Mouse (Mus musculus) C2C12 (cell line): ENCODE results near the gene Sltm. TPM values are rescaled to one million over a fixed set of nuclear protein-coding genes. Genes with fewer than 3 reads are reported as not detected.
A peak's percentile ranks its signal among the peaks of the same experiment; 100 is the strongest.

Source experiments
- H3K27me3 ChIP-seq: one replicate; pipeline ENCODE4 v1.6.1; 2011; ENCODE audit not compliant: control insufficient read depth, insufficient read depth, insufficient read length
- H3K36me3 ChIP-seq: one replicate; pipeline ENCODE4 v1.6.1; 2011; ENCODE audit not compliant: control insufficient read depth, insufficient read depth
- H3K4me3 ChIP-seq: one replicate; pipeline ENCODE4 v1.5.1; 2011; ENCODE audit warnings: mild to moderate bottlenecking, control low read depth; ENCODE audit not compliant: poor library complexity, insufficient read depth, severe bottlenecking
- H3K79me2 ChIP-seq: one replicate; pipeline ENCODE4 v1.6.1; 2011; ENCODE audit not compliant: control insufficient read depth, insufficient read depth
- H3K79me3 ChIP-seq: one replicate; pipeline ENCODE4 v1.6.1; 2011; ENCODE audit warnings: low read depth, control low read depth
- H3ac ChIP-seq: one replicate; pipeline ENCODE3; 2011; ENCODE audit warnings: low read depth; ENCODE audit not compliant: control insufficient read depth, insufficient read length
- CEBPB ChIP-seq: IDR thresholded peaks from one replicate; pipeline ENCODE4 v1.6.1; 2011; ENCODE audit warnings: low read depth, mild to moderate bottlenecking, control low read depth, moderate library complexity
- CTCF ChIP-seq: IDR thresholded peaks from one replicate; pipeline ENCODE4 v1.5.1; 2011; ENCODE audit not compliant: control insufficient read depth, insufficient read depth, insufficient read length
- FOSL1 ChIP-seq: IDR thresholded peaks from one replicate; pipeline ENCODE4 v1.8.0; 2011; ENCODE audit warnings: mild to moderate bottlenecking, low read length; ENCODE audit not compliant: poor library complexity, insufficient read depth, severe bottlenecking
- MAX ChIP-seq: IDR thresholded peaks from one replicate; pipeline ENCODE4 v1.6.1; 2011; ENCODE audit warnings: mild to moderate bottlenecking, control low read depth
- MYOD1 ChIP-seq: IDR thresholded peaks from one replicate; pipeline ENCODE4 v1.6.1; 2011; ENCODE audit warnings: low read depth; ENCODE audit not compliant: control insufficient read depth, insufficient read length
- MYOG ChIP-seq: IDR thresholded peaks from one replicate; pipeline ENCODE4 v1.6.1; 2011; ENCODE audit not compliant: control insufficient read depth, insufficient read length; ENCODE audit errors: extremely low read depth
- USF1 ChIP-seq: IDR thresholded peaks from one replicate; pipeline ENCODE4 v1.6.1; 2011; ENCODE audit warnings: low read depth, mild to moderate bottlenecking, control low read depth, moderate library complexity
- polyA plus RNA-seq: library from polyadenylated mRNA; unstranded; fragments of >200 nt; fragmentation: generic; extraction: Trizol; gene quantifications from one replicate; pipeline ENCODE4 v1.2.1, GENCODE M21; 2012; ENCODE audit warnings: missing spikeins

The Sltm gene
- polyA plus RNA-seq, 1 experiment = 11.3 TPM

GRCm38 (mm10) chr9:70598271-70598670 lies 55.7 kb downstream of the Sltm start:
- Histone ChIP-seq H3K36me3 (peaks cover 12% of the 10 kb centered on the region), H3K4me3 (no peak overlapping the region), H3K79me3 (no peaks in the 10 kb centered on the region), H3K79me2 (no peaks in the 10 kb centered on the region), H3ac (no peak overlapping the region), H3K27me3 (no peaks in the 10 kb centered on the region)
- no peak for TF ChIP-seq USF1
- no peak for TF ChIP-seq CTCF
- TF ChIP-seq MYOD1 = no peak
- no peak for TF ChIP-seq FOSL1
- TF ChIP-seq CEBPB = no peak
- TF ChIP-seq MYOG = no peak
- TF ChIP-seq MAX = no peak

- Histone ChIP-seq H3K79me2 (no peaks in the 10 kb centered on the region), H3K79me3 (no peaks in the 10 kb centered on the region), H3K4me3 (no peak overlapping the region), H3ac (no peak overlapping the region), H3K36me3 (peaks cover 4% of the 10 kb centered on the region), H3K27me3 (no peaks in the 10 kb centered on the region)
- TF ChIP-seq USF1 (no peak), MAX (no peak), MYOD1 (no peak), CEBPB (no peak), CTCF (no peak), MYOG (no peak), FOSL1 (no peak)
These were observed 59.8 kb downstream of the Sltm start for GRCm38 (mm10) chr9:70602186-70602845.

GRCm38 (mm10) chr9:70611026-70611673 lies 68.6 kb downstream of the Sltm start:
- TF ChIP-seq MYOG (no peak), CEBPB (no peak), MYOD1 (no peak), FOSL1 (no peak)
- H3K79me3 ChIP-seq = no peaks in the 10 kb centered on the region
- H3ac ChIP-seq = no peak overlapping the region
- H3K27me3 ChIP-seq = no peaks in the 10 kb centered on the region
- H3K4me3 ChIP-seq = no peak overlapping the region
- peaks cover under 1% of the 10 kb centered on the region for H3K36me3 ChIP-seq
- H3K79me2 ChIP-seq = no peaks in the 10 kb centered on the region

GRCm38 (mm10) chr9:70629711-70630110 lies 87.2 kb downstream of the Sltm start:
- no peaks in the 10 kb centered on the region for H3K36me3 ChIP-seq
- no peaks in the 10 kb centered on the region for H3K79me2 ChIP-seq
- no peak overlapping the region for H3ac ChIP-seq
- H3K4me3 ChIP-seq = no peak overlapping the region
- H3K27me3 ChIP-seq = no peaks in the 10 kb centered on the region
- H3K79me3 ChIP-seq = no peaks in the 10 kb centered on the region
- TF ChIP-seq MYOG = no peak
- TF ChIP-seq CEBPB = no peak
- TF ChIP-seq MAX = no peak

GRCm38 (mm10) chr9:70631665-70632064 lies 89.1 kb downstream of the Sltm start:
- no peaks in the 10 kb centered on the region for H3K79me2 ChIP-seq
- no peaks in the 10 kb centered on the region for H3K27me3 ChIP-seq
- TF ChIP-seq FOSL1 = no peak
- TF ChIP-seq MYOD1 = no peak
- no peak for TF ChIP-seq MAX
- TF ChIP-seq USF1 = no peak
- TF ChIP-seq CEBPB = no peak
- TF ChIP-seq CTCF = no peak
- no peak for TF ChIP-seq MYOG
- no peak overlapping the region for H3K4me3 ChIP-seq
- no peaks in the 10 kb centered on the region for H3K36me3 ChIP-seq
- no peak overlapping the region for H3ac ChIP-seq
- H3K79me3 ChIP-seq = no peaks in the 10 kb centered on the region

- H3K4me3 ChIP-seq = no peak overlapping the region
- no peaks in the 10 kb centered on the region for H3K36me3 ChIP-seq
- H3ac ChIP-seq = no peak overlapping the region
- H3K79me2 ChIP-seq = no peaks in the 10 kb centered on the region
- no peaks in the 10 kb centered on the region for H3K27me3 ChIP-seq
- H3K79me3 ChIP-seq = no peaks in the 10 kb centered on the region
- TF ChIP-seq MAX (no peak), FOSL1 (peak; percentile 3)
These were observed 94.2 kb downstream of the Sltm start for GRCm38 (mm10) chr9:70636748-70637147.

Other genes starting within 250 kb of the Sltm start
- gene Ccnb2, start 121.2 kb upstream of the Sltm start, polyA plus RNA-seq = 80.8 TPM
- gene Rnf111, start 39.0 kb upstream of the Sltm start, polyA plus RNA-seq = 10.4 TPM
- 0.02 TPM for gene Gm10642, start 113.5 kb downstream of the Sltm start, polyA plus RNA-seq
- 1.3 TPM for gene Mindy2, start 114.4 kb downstream of the Sltm start, polyA plus RNA-seq
- 20.6 TPM for gene Adam10, start 136.2 kb downstream of the Sltm start, polyA plus RNA-seq